Mouse (Mus musculus): Measurements from ENCODE around the gene Obox6. TPM values are rescaled to one million over a fixed set of nuclear protein-coding genes. Genes with fewer than 3 reads are reported as not detected.

Obox6 gene
- not detected in 2 replicates for polyA plus RNA-seq (2012; rRNA removed)

DNA sequence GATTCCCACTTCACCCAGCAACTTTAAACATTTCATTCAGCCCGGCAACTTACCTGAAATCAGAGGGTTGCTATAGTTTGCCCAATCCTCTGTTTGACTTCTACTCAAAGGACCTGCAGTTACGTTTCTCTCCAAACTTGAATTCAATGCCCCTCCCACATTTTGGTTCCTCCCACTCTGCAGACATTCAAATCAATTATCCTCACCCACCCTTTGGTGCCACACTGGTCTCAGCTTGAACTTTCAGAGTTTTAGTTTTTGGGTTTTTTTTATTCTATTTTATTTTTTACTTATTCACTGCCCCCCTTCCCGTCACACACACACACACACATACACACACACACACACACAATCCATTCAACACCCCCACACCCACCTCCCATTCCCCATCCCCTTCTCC lies at the start of gene Obox6:
Gene Obox6, minus strand, starts transcription at position 101 of the 400 bp plus-strand sequence.

DNA sequence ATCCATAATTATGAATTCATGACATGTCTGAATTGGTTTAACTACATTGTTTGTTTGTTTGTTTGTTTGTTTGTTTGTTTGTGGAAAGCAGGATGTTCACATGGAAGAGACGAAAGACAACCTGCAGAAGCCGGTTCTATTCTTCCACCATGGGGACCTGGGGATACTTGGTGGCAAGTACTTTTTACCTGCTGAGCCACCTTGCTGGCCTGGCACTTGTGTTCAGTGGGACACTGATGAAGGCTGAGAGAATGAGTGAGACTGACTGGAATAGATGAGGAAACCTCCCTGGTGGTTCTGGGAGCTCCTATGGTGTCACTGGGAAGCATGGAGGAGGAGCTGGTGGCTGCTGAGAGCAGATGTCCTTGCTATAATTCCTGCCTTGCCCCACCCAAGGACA lies 42.8 kb upstream of the Obox6 start, which contains the start of gene Crxos:
Gene Crxos, plus strand, starts transcription at position 301 of the 400 bp plus-strand sequence.

DNA sequence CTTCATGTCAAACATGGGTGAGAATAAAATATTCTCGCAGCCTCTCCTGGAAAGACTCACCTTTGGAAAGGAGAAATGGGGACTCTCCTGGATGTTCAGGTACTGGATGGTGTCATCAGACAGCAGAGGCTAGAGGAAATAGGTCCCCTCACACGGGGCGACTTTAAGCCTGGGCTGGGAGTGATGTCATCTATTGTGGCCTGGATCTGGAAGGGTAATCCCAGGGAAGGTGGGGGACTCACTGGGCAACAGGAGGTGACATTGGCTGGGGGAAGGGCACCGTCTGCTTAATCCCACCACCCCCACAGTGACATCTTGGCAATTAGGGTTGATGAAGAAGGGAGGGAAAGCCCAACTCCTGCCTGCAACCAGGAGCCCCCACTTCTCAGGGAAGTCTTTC lies 40.3 kb upstream of the Obox6 start, which contains the start of gene Crx:
Gene Crx, minus strand, starts transcription at position 213 of the 400 bp plus-strand sequence.

Other genes with a start within 250 kb of the Obox6 start
- not detected in 2 replicates for gene Obox3, start 199.8 kb downstream of the Obox6 start, polyA plus RNA-seq (2012; rRNA removed)
- gene Obox5, start 89.5 kb downstream of the Obox6 start, polyA plus RNA-seq (2012; rRNA removed), result not detected in 2 replicates
- gene Crx, start 40.3 kb upstream of the Obox6 start, polyA plus RNA-seq (2012; rRNA removed), result not detected in 2 replicates
- gene Crxos, start 42.9 kb upstream of the Obox6 start, polyA plus RNA-seq (2012; rRNA removed), result not detected in 2 replicates
- gene Selenow, start 82.7 kb upstream of the Obox6 start, polyA plus RNA-seq (2012; rRNA removed), result 138 and 184 TPM in 2 replicates
- 35.0 and 43.3 TPM in 2 replicates for gene Nop53, start 106.4 kb upstream of the Obox6 start, polyA plus RNA-seq (2012; rRNA removed)
- 27.5 and 29.2 TPM in 2 replicates for gene Ehd2, start 127.9 kb upstream of the Obox6 start, polyA plus RNA-seq (2012; rRNA removed)
- 8.9 and 11.6 TPM in 2 replicates for gene Bicra, start 208.2 kb upstream of the Obox6 start, polyA plus RNA-seq (2012; rRNA removed)
- gene Zfp541, start 222.1 kb upstream of the Obox6 start, polyA plus RNA-seq (2012; rRNA removed), result 0.01 TPM in 1 of 2 replicates, not detected in the other